Mouse (Mus musculus): ENCODE results near the gene Gm28043. TPM values are rescaled to one million over a fixed set of nuclear protein-coding genes. Genes with fewer than 3 reads are reported as not detected.

Gene Gm28043
- polyA plus RNA-seq, 1 experiment: 0.28 TPM

- 91% methylated on average over 8 of the region's 8 CpGs for WGBS
- Histone ChIP-seq H3K36me3 (ENCODE audit: control insufficient read depth, insufficient read depth, low read length) (peaks cover 55% of the 10 kb centered on the region), H3K4me1 (ENCODE audit: control insufficient read depth, insufficient read depth, insufficient read length, low read length) (no peaks in the 10 kb centered on the region), H3K27ac (ENCODE audit: insufficient read depth, low read depth, low read length) (no peak overlapping the region), H3K4me3 (ENCODE audit: low read depth, low read length) (no peak overlapping the region), H3K27me3 (ENCODE audit: control insufficient read depth, insufficient read depth, low read length) (no peaks in the 10 kb centered on the region)
- no peak for TF ChIP-seq CTCF (IDR thresholded peaks at IDR 0.05; ENCODE audit: extremely low read depth, insufficient read length, insufficient replicate concordance, low read depth, low read length)
- no peak for TF ChIP-seq POLR2A (IDR thresholded peaks at IDR 0.05; ENCODE audit: low read depth, low read length)
Observed at GRCm38 (mm10) chr17:29623488-29623887, 8.8 kb downstream of the Gm28043 start.

GRCm38 (mm10) chr17:29627285-29627684, 12.6 kb downstream of the Gm28043 start:
- no peaks in the 10 kb centered on the region for H3K27me3 ChIP-seq (ENCODE audit: control insufficient read depth, insufficient read depth, low read length)
- peaks cover 66% of the 10 kb centered on the region for H3K36me3 ChIP-seq (ENCODE audit: control insufficient read depth, insufficient read depth, low read length)

GRCm38 (mm10) chr17:29628946-29629345, 14.3 kb downstream of the Gm28043 start:
- Histone ChIP-seq H3K36me3 (ENCODE audit: control insufficient read depth, insufficient read depth, low read length) (peaks cover 65% of the 10 kb centered on the region), H3K27ac (ENCODE audit: insufficient read depth, low read depth, low read length) (no peak overlapping the region), H3K27me3 (ENCODE audit: control insufficient read depth, insufficient read depth, low read length) (no peaks in the 10 kb centered on the region), H3K4me3 (ENCODE audit: low read depth, low read length) (no peak overlapping the region), H3K4me1 (ENCODE audit: control insufficient read depth, insufficient read depth, insufficient read length, low read length) (no peaks in the 10 kb centered on the region)
- TF ChIP-seq CTCF (IDR thresholded peaks at IDR 0.05; ENCODE audit: extremely low read depth, insufficient read length, insufficient replicate concordance, low read depth, low read length) (no peak), POLR2A (IDR thresholded peaks at IDR 0.05; ENCODE audit: low read depth, low read length) (no peak)
- 93% methylated on average over 5 of the region's 5 CpGs for whole genome bisulfite sequencing

More at GRCm38 (mm10) chr17:29627285-29627684, 12.6 kb downstream of the Gm28043 start:
- Histone ChIP-seq H3K4me1 (ENCODE audit: control insufficient read depth, insufficient read depth, insufficient read length, low read length) (no peaks in the 10 kb centered on the region), H3K4me3 (ENCODE audit: low read depth, low read length) (no peak overlapping the region), H3K27ac (ENCODE audit: insufficient read depth, low read depth, low read length) (no peak overlapping the region)
- WGBS: 82% methylated on average over 9 of the region's 9 CpGs
- TF ChIP-seq CTCF (IDR thresholded peaks at IDR 0.05; ENCODE audit: extremely low read depth, insufficient read length, insufficient replicate concordance, low read depth, low read length): no peak
- no peak for TF ChIP-seq POLR2A (IDR thresholded peaks at IDR 0.05; ENCODE audit: low read depth, low read length)

- no peaks in the 10 kb centered on the region for H3K4me1 ChIP-seq (ENCODE audit: control insufficient read depth, insufficient read depth, insufficient read length, low read length)
- peaks cover 70% of the 10 kb centered on the region for H3K36me3 ChIP-seq (ENCODE audit: control insufficient read depth, insufficient read depth, low read length)
- H3K27me3 ChIP-seq (ENCODE audit: control insufficient read depth, insufficient read depth, low read length): no peaks in the 10 kb centered on the region
- TF ChIP-seq POLR2A (IDR thresholded peaks at IDR 0.05; ENCODE audit: low read depth, low read length) (no peak), CTCF (IDR thresholded peaks at IDR 0.05; ENCODE audit: extremely low read depth, insufficient read length, insufficient replicate concordance, low read depth, low read length) (no peak)
- H3K27ac ChIP-seq (ENCODE audit: insufficient read depth, low read depth, low read length): no peak overlapping the region
- H3K4me3 ChIP-seq (ENCODE audit: low read depth, low read length): no peak overlapping the region
- WGBS: 35% methylated on average over 5 of the region's 5 CpGs
Observed at GRCm38 (mm10) chr17:29629620-29630019, 14.9 kb downstream of the Gm28043 start.

- H3K4me3 ChIP-seq (ENCODE audit: low read depth, low read length): no peak overlapping the region
- H3K27ac ChIP-seq (ENCODE audit: insufficient read depth, low read depth, low read length): no peak overlapping the region
- no peaks in the 10 kb centered on the region for H3K27me3 ChIP-seq (ENCODE audit: control insufficient read depth, insufficient read depth, low read length)
- TF ChIP-seq CTCF (IDR thresholded peaks at IDR 0.05; ENCODE audit: extremely low read depth, insufficient read length, insufficient replicate concordance, low read depth, low read length): no peak
- TF ChIP-seq POLR2A (IDR thresholded peaks at IDR 0.05; ENCODE audit: low read depth, low read length): no peak
- 93% methylated on average over 11 of the region's 11 CpGs for WGBS
- peaks cover 77% of the 10 kb centered on the region for H3K36me3 ChIP-seq (ENCODE audit: control insufficient read depth, insufficient read depth, low read length)
- H3K4me1 ChIP-seq (ENCODE audit: control insufficient read depth, insufficient read depth, insufficient read length, low read length): no peaks in the 10 kb centered on the region
Observed at GRCm38 (mm10) chr17:29632312-29632711, 17.6 kb downstream of the Gm28043 start.

- H3K4me3 ChIP-seq (ENCODE audit: low read depth, low read length): no peak overlapping the region
- H3K27me3 ChIP-seq (ENCODE audit: control insufficient read depth, insufficient read depth, low read length): no peaks in the 10 kb centered on the region
- TF ChIP-seq CTCF (IDR thresholded peaks at IDR 0.05; ENCODE audit: extremely low read depth, insufficient read length, insufficient replicate concordance, low read depth, low read length) (no peak), POLR2A (IDR thresholded peaks at IDR 0.05; ENCODE audit: low read depth, low read length) (no peak)
- WGBS: 91% methylated on average over 8 of the region's 8 CpGs
- H3K36me3 ChIP-seq (ENCODE audit: control insufficient read depth, insufficient read depth, low read length): peaks cover 69% of the 10 kb centered on the region
- no peaks in the 10 kb centered on the region for H3K4me1 ChIP-seq (ENCODE audit: control insufficient read depth, insufficient read depth, insufficient read length, low read length)
- H3K27ac ChIP-seq (ENCODE audit: insufficient read depth, low read depth, low read length): no peak overlapping the region
Observed at GRCm38 (mm10) chr17:29635492-29635891, 20.8 kb downstream of the Gm28043 start.

GRCm38 (mm10) chr17:29636118-29636517, 21.4 kb downstream of the Gm28043 start:
- Histone ChIP-seq H3K4me1 (ENCODE audit: control insufficient read depth, insufficient read depth, insufficient read length, low read length) (no peaks in the 10 kb centered on the region), H3K36me3 (ENCODE audit: control insufficient read depth, insufficient read depth, low read length) (peaks cover 69% of the 10 kb centered on the region), H3K4me3 (ENCODE audit: low read depth, low read length) (no peak overlapping the region), H3K27me3 (ENCODE audit: control insufficient read depth, insufficient read depth, low read length) (no peaks in the 10 kb centered on the region), H3K27ac (ENCODE audit: insufficient read depth, low read depth, low read length) (no peak overlapping the region)
- WGBS: 66% methylated on average over 5 of the region's 5 CpGs
- no peak for TF ChIP-seq POLR2A (IDR thresholded peaks at IDR 0.05; ENCODE audit: low read depth, low read length)
- peak; percentile 51; the same call in 1 of the 2 replicates for TF ChIP-seq CTCF (IDR thresholded peaks at IDR 0.05; ENCODE audit: extremely low read depth, insufficient read length, insufficient replicate concordance, low read depth, low read length)

Measured in small intestine, adult 2 months (tissue).